In genomic region chr12:77021881-77022280, GRCm38 (mm10) we compare ENCODE assay signal across 11 mouse cellular contexts.
"Had no signal": no experiment of that assay in that cellular context is flagged by ENCODE, and none has a peak within 500 bp of the region (broad histone marks: within the 10 kb centered on the region; RNA-seq: fewer than 3 reads in every experiment).

No protein-coding gene starts in this region.

- H3K9me3 ChIP-seq: kidney, embryonic 15.5 days; limb, embryonic 13.5 days; midbrain, embryonic 10.5 days; midbrain, embryonic 15.5 days; neural tube, embryonic 13.5 days had no signal

- H3K4me1 ChIP-seq: kidney, embryonic 15.5 days had no signal

- H3K36me3 ChIP-seq: kidney, embryonic 15.5 days; limb, embryonic 13.5 days; midbrain, embryonic 10.5 days; midbrain, embryonic 15.5 days; neural tube, embryonic 13.5 days had no signal

- H3K4me3 ChIP-seq: kidney, embryonic 15.5 days; limb, embryonic 13.5 days; midbrain, embryonic 10.5 days; midbrain, embryonic 15.5 days; neural tube, embryonic 13.5 days had no signal

- DNase-seq: kidney, postnatal 14 days; lung, adult 18-20 months; retina, postnatal 1 day; right cerebral cortex, postnatal 25 days; thymus, postnatal 36 days had no signal

- H3K27me3 ChIP-seq: midbrain, embryonic 15.5 days had no signal

- H3K27ac ChIP-seq: kidney, embryonic 15.5 days; liver, embryonic 14.5 days; neural tube, embryonic 13.5 days had no signal
